Mouse (Mus musculus): ENCODE results near the gene Mrps27.

Mrps27 gene

DNA sequence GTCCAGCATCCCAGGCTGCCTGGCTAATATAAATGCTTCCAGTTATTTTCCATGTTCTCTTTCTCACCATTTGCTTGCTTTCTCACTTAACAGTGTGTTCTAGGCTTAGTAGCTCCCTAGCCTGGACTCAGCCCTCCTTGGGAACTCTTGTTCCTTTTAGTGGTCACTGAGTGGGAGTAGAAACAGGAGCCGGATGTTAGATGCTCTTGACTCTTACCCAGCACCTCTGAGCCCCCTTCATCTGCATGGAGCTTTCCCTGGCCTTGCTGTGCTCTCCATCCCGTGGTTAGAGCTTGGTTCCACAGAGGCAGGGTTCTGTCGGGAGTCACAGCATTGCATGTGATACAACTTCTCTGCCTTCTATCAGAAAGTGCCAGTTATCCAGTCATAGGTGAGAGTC lies 7.0 kb downstream of the Mrps27 start:
- no peak for DNase-seq (ENCODE audit: low spot score)

DNA sequence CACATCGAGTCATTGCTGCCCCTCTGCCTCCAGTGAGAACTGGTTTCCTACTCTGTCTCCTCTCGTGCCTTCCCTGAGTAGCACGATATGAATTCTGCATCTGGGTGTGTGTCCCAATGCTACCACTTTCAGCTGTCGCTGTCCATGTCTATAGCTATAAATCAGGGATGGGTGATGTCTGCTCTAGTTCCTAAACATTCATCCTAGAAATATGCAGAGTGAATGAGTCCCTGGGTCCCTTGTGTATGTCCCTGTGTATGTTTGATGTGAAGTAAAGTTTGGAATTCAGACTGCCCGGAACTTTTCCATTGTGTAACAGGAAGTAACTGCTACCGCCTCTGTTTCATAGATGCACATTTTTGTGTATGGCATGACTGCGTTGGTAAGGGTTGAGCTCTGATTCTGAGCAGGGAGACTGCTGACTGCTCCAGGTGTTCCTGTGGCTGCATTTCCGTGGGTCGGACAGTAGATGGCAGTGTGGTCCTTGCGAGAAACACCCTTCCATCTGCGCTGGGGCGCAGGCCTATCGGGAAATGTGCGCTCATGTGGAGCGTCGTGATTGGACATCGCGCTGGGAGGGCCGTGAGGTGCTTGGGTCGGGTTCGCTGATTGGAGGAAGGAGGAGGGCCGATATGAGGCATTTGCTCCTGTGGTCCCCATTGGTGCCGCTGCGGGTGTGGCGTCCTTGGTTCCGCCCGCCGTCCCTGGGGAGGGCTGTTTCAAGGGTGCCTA lies 8.3 kb downstream of the Mrps27 start:
- peak; percentile 95 for DNase-seq (ENCODE audit: low spot score)

DNA sequence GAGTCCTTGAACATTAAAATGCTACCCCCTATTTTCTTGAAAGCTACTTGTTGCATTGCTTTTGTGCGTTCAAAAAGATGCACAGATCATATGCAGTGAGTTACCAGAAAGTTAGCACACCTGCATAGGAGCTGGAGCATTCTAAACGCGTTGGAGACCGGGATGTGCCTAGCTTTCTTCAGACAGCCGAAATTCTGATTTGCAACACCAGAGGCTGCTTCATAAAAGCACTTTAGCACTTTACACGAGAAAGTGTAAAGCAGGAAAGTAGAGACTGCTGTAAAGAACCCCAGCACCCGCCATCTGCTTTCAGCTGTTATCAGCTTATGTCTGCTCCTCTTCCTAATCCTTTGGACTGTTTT lies 8.9 kb downstream of the Mrps27 start:
- no peak for DNase-seq (ENCODE audit: low spot score)

DNA sequence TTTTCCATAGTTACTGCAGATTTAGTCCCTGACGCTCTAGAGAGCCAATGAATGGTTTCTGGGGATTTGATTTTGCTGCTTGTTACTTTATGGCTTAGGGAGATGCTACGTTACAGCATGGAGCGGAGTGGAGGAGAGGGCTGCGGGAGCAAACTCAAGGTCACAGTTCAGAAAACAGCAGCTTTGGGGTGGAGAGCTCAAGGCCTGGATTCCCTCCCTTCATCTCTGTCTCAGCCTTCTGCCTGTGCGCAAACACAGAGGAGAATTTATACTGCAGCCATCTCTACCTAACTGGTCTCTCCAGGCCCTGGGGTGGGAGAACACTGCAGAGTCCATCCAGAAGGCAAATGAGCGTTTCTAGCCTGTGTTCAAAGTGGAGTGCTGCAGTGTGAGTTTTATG lies 10.5 kb downstream of the Mrps27 start:
- DNase-seq (ENCODE audit: low spot score), result no peak

DNA sequence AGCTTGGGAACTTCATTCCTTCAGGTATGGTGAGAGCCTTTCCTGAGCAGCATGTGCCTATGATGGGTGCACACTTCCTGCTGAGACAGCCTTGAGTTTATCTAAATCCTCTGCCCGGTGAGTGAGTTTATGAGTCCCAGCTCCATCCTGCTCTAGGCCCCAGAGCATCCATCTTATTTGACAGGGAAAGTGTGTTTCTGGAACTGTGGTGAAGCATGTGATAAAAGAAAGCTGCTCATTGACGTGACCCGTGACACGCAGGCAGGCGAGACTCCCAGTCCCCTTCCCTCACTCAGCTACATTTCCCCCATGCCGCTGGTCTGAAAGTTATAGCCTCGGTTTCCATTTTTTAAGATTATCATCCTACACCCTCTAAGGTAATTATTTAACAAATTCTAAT lies 11.3 kb downstream of the Mrps27 start:
- DNase-seq (ENCODE audit: low spot score), result no peak

DNA sequence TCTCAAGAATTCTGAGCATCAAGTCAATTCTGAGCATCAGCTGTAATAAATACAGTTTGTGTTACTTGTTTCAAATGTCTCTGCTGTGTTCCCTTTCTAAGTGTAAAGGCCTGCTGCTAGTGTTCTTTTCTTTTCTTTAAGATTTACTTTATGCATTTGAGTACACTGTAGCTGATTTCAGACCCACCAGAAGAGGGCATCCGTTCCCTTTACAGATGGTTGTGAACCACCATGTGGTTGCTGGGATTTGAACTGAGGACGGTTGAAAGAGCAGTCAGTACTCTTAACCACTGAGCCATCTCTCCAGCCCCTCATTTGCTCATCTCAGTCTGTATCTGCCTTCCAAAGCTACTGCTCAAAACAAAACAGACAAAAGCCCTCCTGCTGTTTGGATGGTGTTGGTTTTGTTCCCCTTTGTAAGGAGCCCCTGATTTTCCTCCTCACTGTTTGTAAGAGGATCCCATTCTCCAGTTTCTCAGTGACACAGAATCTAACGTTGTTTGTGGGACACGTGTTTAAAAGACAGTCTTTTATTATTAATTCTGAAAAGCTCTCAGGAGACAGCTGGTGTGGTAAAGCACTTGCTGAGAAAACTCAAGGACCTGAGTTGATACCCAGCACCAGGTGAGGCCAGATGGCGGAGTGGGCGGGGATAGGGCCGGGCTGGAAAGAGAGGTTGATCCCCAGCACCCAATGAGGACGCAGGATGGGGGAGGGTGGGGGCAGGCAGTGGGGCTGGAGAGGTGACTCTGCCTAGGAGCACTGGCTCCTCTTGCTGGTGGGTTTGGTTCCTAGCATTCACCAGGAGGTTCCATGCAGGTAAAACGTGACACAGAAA lies 12.1 kb downstream of the Mrps27 start:
- DNase-seq (ENCODE audit: low spot score), result no peak

DNA sequence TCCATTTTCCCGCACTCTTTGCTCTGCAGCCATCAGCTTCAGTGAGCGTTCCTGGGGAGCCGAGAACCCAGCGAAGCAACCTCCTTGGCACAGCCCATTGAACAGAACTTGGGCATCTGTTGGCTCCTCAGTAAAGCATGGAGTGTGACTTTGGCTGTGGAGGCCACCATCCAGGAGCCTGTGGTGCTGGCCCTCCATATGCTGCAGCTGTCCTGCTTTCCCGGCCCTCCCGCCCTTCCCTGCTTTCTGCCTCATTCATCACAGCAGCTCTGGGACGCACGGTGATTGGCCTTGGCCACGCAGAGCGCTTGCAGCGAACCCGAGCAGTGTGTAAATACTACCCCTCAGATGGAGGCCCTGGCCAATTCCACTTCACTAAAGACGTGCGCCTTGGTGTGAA lies 14.3 kb downstream of the Mrps27 start:
- no peak for DNase-seq (ENCODE audit: low spot score)

DNA sequence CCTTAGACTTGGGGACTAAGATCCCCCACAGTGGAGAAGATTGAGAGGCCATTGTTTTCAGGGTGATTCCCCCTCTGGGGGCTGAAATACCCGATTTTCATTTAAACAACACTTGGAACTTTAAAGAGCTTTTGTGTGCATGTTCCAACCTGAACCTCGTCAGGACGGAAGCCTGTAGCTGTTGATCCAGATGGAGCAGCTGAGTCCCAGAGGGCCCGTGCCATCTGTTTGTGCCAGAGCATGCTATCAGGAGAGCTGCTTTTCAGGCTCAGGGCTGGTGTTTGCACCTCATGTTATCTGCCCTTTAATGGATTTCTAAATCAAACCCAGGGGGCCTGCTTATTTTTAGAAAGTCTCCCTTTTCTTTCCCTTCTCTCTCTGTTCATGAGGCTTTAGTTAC lies 19.3 kb downstream of the Mrps27 start:
- DNase-seq (ENCODE audit: low spot score), result no peak

DNA sequence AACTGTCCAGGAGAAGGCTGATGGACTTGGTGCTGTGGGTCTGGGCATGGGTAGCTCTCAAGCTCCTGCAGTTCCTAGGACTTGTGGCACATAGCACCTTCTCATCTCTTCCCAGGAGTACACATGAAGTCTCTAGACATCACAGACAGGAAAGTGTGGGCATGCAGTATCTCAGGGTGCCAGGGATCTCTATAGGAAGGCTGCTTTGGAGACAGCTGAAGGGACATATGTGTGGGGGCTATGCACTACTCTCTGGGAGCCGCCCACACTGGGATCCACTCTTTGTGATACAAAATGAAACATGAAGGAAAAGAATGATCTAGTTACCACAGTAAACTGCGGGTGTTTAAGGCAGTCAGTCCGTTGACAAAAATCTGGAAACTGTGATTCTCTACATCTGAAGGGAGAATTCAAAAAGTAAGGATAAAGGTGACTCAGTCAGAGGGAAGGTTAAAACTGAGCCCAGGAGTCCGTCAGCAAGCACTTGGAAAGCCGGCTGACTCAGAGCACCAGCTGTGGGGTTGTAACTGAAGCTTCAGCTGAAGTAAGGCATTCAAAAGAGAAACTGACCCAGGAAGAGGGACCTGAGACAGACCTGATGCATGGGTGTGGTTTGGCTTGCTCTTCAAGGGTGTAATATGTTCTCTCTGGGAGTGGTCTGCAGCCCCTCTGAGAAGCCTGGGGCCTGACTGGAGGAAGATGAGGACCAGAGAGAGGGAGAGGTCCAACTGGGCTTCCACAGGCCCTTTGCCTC lies 22.0 kb downstream of the Mrps27 start:
- peak; percentile 83 for DNase-seq (ENCODE audit: low spot score)

DNA sequence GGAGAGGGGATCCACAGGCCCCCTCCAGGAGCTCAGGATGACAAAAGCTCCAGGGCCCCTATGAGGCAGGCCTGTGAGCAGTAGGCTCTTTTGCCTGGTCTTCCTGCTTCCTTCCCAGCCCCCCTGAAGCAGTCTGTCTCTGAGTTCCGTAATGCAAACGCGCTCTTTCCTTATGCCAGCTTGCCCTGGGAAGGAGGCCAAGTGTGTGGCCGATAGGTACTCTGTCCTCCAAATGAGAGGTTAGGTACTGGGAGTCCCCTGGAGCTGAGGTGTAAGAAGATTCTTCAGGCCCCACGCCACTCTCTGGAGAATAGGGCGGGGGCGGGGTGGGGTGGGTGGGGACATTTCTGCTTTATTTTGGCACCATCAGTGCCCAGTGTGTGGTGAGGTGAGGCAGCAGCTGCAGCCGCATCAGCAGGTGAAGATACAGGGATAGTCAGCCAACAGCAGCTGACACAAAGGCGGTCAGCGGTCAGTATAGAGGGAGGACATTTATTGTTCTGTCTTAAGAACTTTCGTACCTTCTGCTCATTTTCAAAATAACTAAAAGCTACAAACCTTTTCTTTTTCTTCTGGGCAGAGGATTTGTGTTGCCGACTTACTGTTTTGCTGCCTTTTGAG lies 23.1 kb downstream of the Mrps27 start:
- DNase-seq (ENCODE audit: low spot score), result no peak

DNA sequence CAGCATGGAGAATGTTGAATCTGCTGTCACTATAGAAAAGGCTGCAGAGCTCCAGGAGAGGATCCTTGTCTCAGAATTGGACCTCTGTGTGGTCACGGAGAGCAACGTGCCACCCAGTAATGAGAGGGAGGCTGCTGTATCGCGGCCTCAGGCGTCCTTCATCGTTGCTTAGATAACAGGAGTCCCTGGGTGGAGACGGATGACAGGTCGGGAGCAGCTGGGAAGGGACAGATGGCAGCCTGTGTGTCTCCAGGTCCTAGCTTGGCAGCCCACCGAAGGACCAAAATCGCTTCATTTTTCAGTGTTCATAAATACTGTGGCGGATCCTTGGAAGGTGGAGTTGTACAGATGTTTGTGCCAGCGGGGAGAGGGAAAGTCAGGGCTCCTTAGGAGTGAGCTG lies 24.5 kb downstream of the Mrps27 start:
- DNase-seq (ENCODE audit: low spot score), result no peak

DNA sequence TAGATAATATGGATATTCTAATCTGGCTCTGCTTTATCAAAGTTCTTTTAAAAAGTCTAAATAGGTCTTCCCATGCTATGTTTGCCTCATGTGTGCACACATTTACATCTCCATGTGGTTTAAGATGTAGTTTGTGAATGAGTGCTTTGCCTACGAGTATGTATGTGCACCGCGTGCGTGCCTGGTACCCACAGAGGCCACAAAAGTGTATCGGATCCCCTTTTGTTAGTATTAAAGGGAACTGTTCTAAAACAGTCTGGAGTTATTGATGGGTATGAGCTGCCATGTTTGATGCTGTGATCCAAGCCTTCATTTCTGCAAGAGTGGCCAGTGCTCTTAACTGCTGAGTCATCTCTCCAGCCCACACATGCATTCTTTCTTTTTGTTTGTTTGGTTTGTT lies 26.7 kb downstream of the Mrps27 start:
- no peak for DNase-seq (ENCODE audit: low spot score)

DNA sequence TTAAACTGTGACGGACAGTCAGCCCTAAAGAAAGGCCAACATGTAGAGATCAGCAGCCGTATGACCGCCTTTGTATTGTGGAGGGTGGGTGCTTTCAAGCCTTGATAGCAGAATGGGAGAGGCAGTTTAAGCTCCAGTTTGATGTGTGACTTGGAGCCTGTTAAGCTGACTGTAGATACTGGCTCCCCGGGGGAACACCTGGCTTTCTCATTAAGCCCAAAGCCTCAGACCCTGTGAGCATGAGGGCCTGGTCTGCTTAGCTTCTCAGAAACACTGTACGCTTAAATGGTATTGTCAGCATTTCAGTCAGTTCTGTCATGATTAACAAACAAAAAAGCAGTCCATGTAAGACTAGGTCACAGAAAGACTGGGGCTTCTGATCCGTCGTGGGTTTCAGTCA lies 29.1 kb downstream of the Mrps27 start:
- no peak for DNase-seq (ENCODE audit: low spot score)

DNA sequence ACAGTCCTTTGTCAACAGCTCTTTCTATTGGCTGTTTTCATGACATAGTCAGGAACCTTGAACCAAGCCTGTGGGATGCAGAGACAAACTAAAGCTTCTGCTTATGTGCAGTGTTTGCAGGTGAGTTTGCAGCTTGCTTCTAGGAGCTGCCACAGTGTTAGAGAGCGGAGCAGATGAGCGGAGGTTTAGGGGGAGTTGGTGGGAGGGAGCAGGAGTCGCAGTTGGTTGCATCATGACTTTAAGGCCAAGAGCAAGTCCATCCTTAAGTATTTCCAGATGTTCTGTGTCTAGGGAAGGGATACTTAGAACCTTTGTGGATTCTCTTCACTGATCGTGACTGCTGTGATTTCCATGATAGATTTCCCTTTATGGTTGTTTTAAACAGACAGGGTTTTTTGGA lies 29.6 kb downstream of the Mrps27 start:
- DNase-seq (ENCODE audit: low spot score), result no peak

DNA sequence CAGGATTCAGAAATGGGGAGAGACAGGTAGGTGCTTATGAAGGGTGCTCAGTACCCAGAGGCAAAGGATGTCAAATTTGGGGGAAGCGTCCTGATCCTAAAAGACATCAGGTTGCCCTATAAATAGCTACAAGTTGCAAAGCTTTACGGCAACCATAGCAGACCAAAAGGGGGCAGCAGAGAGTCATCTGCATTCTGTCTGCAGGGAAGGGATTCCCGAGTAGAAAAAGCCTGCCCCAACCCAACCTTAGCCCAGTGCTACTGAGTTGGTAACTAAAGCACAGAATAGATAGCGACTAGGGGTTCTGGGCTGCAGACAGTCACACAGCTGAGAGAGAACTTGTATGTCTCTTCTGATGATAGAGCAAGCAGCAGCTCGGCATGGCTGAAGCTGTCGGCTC lies 31.0 kb downstream of the Mrps27 start:
- peak; percentile 53 for DNase-seq (ENCODE audit: low spot score)

DNA sequence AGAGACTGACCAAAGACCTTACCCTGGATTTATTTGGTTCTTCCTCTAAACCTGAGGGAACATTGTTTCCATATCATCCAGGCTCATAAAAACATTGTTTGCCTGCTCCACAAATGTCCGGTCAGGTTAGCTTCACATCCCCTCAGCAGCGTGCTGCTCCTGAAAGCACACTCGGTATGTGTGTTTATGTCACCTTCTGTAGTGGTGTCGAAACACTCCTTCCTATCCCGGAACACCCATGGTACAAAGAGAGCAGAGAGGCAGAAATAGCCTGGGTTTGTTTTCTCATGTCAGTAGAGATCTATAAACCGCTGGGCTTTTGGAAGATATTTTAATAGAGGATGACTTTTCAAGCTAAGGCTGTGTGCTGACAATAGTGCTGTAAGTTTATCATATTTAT lies 32.5 kb downstream of the Mrps27 start:
- no peak for DNase-seq (ENCODE audit: low spot score)

DNA sequence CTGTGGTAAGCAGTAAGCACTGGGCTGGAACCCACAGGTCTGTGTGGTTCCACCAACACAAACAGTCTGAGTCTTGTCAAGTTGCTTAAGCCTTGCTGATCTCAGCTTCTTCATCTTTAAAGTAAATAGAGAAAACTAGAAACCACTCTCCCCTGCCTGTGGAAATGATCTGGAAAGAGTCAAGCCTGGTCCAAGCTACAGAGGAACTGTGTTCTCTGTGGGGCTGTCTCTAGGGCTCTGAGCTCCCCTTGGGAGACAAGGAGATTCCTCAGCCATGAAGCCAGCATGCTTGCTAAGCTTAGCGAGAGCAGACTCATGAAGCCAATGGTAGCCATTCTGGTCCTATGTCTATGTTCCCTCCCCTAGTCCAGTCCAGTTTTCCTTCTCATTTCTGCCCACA lies 33.6 kb downstream of the Mrps27 start:
- no peak for DNase-seq (ENCODE audit: low spot score)

DNA sequence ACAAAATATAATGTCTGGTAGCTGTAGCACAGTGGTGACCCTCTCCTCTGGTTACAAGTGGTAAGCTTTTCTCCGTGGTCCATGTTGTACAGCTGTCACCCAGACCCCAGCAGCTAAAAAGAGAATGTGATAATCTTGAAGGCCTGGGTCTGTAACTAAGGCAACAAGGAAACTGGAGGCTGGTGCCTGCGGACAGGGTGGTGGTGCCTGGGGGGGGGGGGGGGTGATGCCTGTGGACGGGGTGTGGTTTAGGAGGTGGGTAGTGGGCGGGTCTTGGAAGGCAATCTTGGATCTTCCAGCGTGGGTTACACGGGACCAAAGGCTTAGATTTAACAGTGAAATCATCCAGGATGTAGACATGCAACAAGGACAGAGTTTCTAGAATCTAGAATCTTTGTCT lies 37.8 kb downstream of the Mrps27 start:
- DNase-seq (ENCODE audit: low spot score), result no peak

DNA sequence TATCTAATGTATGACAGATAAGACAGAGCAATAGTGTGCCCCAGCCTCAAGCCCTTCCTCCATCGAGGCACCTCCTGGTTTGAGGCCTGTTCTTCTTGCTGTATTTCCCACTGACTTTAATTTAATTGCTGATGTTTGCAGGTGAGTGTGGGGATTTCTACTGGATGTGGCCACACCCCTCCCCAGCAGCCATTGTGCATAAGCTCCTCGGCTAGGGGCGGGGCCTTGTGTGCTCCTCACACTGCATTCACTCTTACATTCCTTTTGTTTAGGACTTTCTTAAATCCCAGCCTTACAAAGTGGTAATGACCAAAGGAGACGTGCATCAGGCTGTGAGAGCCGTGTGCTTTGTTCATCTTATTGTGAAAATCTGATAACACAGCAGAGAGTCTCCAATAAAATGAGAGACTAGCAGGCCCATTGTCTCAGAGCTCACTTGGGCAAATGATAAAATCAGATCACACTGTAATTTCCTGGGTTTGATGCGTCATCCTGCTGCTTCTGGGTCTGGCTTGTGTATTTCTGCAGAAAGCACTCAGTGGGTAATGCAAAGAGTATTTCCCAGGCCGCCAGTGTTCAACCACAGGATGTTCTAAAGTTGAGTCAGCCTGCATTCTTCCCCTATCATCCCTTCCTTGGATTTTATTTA lies 40.1 kb downstream of the Mrps27 start:
- DNase-seq (ENCODE audit: low spot score), result no peak

DNA sequence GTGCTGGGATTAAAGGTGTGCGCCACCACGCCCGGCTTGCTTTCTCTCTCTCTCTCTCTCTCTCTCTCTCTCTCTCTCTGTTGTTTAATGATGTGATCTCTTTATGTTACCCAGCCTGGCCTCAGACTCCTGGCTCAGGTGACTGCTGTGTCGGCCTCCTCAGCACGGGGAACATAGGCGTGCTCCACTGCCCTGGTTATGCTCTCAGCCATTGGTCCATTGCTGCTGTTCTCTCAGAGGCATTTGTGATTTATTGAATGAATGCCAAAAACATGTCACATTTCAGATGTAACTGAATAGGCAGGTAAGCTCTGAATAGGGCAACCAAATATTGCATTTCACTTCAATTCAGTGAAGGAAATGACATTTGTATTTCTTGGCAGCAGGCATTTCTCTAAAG lies 41.3 kb downstream of the Mrps27 start:
- no peak for DNase-seq (ENCODE audit: low spot score)

DNA sequence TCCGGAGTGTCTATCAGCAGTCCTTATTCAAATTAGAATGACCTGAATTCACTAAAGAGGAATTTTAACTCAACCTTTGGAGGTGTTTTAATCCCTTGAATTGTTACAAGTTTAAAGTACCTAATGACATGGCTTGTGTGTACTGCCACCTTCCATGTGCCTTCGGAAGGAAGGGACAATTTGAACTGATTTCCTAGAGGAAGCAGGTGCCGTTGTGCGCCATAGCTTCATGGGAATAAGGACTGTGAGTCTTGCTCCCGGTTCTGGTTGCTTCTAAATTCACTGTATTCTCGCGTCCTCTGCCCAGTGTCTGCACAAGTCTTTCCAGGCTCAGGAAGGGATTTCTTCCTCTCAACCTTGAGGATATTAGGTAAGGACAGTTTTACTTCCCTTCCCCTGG lies 41.8 kb downstream of the Mrps27 start:
- no peak for DNase-seq (ENCODE audit: low spot score)

Measured in left cerebral cortex, adult 11 months (tissue).